Mouse (Mus musculus) forelimb bud, embryonic 11.5 days (tissue): Measurements from ENCODE around the gene Yif1a.

Experiments
- DNase-seq: peaks from one replicate; pipeline ENCODE4 v3.0.0-alpha.2; 2012; ENCODE audit warnings: low read depth, low spot score

Gene Yif1a

DNA sequence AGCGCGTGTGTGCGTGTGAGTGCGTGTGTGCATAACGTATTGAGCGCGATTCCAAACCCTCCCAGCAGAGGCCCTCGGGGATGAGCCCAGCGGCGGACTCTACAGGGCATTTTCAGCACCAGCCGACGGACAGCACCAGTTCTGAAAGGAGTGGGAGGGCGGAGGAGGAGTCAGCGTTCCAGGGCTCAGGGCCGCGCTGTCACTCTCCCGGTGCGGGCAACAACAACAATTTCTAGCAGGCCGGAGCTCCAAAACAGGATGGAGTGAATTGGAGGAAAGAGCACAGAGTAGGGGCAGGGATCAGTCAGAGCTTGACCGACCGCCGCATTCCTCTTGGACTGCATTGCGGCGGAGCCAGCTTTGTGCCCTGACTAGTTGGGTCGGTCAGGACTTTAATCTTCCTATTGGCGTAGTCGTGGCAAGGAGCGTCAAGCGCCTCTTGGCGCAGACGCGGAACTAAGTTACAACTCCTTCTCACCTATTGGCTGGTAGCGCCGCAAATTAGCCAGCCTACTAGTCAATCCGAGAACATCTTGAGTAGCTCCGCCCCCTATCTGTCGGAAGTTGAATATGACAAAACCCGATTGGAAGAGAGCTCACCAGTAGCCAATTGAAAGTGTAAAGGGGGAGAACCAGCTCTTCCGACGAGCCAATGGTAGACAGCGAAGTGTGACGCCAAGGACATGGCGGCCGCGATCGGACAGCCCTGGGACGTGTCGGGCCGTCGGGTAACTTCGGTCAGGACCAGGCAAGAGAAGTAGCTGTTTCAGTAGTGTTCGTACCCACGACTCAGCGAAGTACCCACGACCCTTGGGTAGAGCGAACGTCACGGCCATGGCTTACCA, at the start of gene Yif1a:
TSS of gene Yif1a (plus strand) at position 655 of the 845 bp plus-strand sequence.
- DNase-seq: peak; percentile 98

- DNase-seq: peak; percentile 91
Observed at GRCm38 (mm10) chr19:5038709-5039156, 49.6 kb upstream of the Yif1a start, which contains the start of the genes B4gat1 and AC124502.3. Gene B4gat1 (plus strand): TSS chr19:5038826. Gene AC124502.3 (plus strand): TSS chr19:5038891.

GRCm38 (mm10) chr19:5039301-5040114, 48.8 kb upstream of the Yif1a start:
- no peak for DNase-seq

DNA sequence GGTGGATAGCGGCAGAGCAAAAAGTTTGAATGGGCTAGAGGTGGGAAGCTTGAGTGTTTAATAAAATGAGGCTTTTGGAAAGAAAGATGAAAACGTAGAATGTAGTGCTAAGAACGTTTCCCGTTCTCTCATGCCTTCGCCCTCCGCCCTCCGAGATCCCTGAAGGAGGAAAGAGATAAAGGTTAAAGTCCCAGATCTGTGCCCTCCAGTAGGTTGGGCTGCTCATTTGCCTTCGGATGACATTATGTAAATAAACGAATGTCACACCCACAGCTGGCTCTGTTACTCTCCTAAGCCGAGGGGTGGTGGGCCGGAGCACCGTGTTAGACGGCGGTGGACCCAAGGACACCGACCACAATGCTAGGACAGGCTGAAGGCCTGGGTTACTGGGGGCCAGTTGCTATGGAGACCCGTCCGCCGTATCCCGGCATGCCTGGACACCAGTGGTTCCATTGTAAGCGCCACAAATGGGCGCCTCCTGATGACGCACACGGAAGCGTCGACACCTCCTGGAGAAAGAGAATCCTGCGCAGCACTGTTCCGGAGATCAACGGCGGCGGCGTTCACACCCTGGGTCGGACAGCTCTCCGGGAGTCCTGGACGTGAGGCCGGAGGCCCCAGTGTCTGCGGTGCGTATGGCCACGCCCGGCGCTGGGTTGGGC, 47.3 kb upstream of the Yif1a start, which contains the start of gene Brms1:
TSS of gene Brms1 (plus strand) at position 493 of the 662 bp plus-strand sequence.
- DNase-seq: peak; percentile 95

DNA sequence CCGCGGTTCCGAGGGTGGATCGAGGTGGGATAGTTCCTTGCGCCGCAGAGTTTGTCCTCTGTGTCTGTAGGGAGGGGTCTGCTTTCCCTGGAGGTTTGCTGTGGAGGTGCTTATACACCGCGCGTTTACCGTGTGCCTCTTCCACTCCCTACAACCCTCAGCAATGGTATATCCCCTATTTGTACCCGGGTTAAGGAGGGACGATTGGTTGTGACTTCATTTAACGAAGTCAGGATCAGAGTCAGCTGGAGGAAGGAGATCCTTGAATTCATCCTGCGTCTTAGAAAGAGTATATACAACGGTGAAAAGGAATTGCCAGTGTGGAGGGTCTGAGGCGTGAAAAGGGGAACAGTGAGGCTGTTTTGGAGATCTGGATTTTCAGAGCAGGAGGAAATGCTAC, 46.8 kb upstream of the Yif1a start:
- DNase-seq: no peak

DNA sequence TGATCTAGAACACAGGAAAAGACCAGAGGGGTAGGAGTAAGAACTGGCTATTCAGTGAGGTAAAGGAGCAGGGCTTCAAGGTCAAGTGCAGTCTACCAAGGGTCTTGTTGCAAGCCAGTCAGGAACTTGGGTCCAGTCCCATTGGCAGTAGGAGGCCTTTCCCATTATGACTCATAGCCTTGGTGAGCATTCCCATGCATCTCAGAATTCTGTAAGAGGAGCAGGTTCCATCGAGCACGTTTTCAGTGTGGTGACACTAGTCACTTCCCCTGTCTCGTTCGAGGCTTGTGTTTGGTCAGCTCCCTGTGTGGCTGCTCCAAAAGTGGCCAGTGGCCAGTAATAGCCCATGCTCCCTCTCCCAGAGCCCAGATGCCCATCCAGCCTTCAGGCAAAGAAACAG, 42.8 kb upstream of the Yif1a start:
- no peak for DNase-seq

GRCm38 (mm10) chr19:5048138-5049056, 39.9 kb upstream of the Yif1a start:
- DNase-seq: no peak

DNA sequence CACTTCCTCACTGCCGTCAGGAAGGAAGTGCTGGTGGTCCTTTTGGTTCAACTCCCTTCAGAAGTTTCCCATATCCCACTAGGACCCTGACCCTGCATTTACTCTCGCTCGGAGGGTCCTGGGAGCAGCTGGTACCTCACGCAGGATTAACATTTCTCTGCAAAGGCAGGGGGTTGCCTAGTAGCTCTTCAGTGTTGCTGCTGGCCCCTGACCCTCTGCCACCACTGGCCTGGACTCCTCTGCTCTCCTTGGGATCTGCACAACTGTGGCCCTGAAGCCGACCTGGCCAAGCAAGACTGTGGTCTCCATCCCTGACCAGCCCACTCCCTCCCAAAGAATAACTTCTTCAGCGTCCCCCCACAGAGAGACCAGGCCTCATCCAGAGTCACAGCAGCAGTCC, 39.0 kb upstream of the Yif1a start:
- DNase-seq: no peak

DNA sequence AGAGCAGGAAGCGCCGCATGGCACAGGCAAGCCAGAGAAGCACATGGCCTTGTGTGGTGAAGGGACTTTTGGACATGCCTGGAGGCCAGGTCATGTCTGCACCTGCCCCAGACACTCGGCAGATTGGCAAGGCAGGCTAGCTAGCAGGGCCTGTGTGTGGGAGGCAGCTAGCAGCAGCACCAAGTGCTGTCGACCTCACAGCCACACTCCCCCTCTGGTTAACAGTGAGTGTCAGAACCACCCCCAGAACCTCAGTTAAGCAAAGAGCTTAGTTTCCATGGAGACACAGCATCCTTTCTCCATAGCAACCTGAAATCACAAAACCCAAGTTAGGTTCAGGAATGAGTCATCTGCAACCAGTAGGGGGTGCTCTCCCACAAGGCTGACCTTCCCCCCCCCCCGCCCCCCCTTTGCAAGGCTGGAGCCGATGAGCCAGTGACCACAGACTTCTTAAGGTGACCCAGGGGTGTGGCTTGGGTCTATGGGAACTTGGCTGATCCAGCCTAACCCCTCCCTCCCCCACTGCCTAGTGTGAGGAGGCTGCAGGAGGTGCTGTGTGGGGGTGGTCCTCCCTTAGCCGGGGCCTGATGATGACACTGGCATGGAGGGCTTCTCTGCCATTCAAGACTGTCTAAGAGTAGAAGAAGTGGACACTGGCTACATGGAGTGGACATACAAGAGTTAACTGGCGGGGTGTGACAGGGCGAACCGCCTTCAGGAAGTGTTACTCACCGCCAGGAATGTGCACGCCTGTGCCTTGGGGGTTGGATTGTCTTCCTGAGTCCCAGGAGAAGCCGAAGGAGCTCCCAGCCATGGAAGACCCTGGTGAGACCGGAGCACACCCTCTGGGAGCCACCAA, 38.1 kb upstream of the Yif1a start, which contains the start of gene Rin1:
TSS of gene Rin1 (plus strand) at position 435 of the 859 bp plus-strand sequence.
- DNase-seq: no peak

DNA sequence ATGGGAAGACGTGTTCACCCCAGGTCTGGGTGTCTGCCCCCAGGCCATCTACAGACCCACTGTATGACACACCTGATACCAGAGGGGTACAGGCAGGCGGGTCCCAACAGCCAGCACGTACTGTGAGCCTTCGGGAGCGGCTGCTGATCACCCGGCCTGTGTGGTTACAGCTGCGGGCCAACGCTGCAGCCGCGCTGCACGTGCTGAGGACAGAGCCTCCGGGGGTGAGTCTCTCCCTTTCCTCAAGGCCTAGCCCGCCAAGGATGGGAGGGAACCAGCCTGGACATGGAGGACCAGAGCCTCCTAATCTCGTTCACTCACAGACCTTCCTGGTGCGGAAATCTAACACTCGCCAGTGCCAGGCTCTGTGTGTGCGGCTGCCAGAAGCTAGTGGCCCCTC, 37.3 kb upstream of the Yif1a start:
- DNase-seq: no peak

DNA sequence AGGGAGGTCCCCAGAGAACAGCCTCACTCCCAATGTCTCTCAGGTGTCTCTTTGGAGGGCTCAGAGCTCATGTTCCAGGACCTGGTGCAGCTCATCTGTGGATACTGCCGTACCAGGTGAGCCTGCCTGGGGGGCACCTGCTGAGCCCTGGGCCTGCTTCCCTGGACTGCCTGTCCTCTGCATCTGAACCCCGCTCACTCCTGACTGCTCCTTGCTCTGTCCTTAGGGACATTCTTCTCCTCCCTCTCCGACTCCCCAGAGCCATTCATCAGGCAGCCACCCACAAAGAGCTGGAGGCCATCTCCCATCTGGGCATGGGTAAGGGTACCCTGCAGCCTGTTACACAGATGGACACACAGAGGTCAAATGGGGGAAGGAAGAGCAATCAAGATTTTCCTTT, 36.8 kb upstream of the Yif1a start:
- DNase-seq: no peak

GRCm38 (mm10) chr19:5052166-5052822, 36.0 kb upstream of the Yif1a start:
- DNase-seq: no peak

- no peak for DNase-seq
Observed at GRCm38 (mm10) chr19:5052853-5053252, 35.5 kb upstream of the Yif1a start.

DNA sequence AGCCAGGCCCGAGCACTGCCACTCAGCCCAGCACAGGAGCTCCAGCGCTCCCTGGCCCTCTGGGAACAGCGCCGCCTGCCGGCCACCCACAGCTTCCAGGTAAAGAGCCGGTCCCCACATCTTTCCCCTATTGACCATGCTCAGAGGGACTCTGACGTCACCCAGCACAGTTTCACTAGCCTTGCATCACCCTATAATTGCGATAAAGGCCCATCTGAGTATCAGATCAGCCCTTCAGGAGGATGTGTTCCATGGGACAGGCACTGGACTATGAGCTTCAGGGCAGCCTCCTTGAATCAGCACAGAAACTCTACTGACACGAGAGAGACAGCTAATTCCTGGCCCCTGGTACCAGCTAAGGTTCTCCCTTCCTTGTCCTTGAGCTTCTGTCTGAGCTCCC, 34.4 kb upstream of the Yif1a start:
- DNase-seq: peak; percentile 60

- peak; percentile 82 for DNase-seq
Observed at GRCm38 (mm10) chr19:5056251-5056650, 32.1 kb upstream of the Yif1a start.

DNA sequence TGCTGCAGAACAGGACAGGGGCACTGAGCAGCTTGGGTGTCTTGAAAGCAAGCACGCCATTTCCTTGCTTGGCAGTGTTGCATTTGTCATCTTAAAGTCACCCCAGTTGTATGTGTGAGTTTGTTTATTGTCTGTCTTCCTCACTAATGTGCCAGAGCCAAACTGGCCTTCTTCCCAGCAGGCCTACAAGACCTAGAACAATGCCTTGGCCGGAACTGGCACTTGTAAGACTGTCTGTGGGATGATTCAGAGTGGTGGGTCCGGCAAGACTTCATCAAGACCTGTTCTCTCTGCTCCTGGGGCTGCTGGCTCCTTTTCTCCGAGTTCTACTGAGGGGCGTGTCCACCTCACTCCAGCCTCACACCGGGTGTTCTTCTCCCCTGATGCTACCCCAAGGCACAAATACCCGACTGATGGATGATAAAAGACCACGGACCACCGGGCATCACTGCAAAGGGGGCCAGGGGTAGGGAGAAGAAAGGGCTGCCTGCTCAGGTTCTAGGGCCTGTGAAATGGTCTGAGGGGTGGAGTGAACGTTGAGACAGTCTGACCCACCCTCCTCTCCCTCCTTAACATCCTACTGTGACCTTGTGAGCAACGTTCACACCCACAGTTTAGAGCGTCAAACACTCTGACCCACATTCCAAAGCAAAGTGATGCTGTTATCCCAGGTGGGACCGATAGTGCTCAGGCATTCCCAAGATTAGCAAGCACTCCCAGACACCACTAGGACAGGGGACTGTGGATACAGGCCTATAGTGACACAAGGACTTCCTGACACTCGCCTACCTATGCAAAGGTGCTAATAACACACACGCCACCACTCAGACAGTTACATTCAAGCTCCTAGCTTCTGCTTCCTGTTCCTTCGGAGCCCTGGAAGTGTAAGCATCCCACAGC, 30.2 kb upstream of the Yif1a start:
- DNase-seq: no peak

DNA sequence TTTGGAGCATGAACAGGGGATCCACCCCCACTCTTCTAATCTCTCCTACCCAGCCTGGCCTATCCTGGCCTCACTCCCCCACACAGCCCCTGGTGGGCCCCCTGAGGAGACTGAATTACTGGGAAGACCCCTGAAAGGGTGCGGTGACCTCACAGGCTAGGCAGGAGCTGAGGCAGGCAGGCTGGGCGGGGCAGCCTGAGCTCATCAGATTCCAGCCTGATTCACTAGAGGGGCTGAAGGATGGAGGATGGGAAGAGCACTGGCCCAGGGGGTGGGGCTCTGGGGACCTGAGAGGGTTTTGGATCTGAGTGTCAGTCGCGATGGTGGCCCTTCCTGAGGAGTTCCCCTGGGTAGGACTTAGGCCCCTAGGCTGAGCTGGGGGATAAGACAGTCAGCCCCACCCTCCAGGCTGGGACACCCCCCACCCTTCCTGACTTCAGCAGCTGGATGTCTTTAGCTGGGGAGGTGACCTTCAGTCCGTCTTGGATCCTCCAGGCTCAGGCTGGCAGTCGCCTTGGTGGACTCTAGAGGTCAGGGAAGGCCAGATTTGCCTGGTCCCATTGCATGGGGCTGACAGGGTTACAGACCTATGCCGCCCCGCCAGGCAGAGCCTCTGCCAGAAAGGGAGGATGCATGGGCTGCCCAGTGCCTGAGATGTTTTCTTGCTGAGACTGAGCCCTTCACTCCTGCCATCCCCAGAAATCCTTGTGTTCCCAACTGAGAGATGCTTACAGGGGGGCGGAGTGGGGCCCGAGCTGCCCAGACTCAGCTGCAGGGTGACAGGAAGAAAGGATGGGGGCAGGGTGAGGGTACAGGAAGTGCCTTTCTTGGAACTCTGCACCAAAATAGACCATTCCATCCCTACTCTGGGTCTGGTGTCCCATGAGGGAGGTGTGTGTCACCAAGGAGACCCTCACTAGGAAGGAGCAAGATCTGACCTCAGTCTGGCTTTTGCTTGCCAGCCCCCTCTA, 29.3 kb upstream of the Yif1a start:
- DNase-seq: no peak
